Mouse (Mus musculus) CH12F3 (cell line): ENCODE data around the gene Nptx1.

Experiments
- in situ Hi-C: fragments of 300-500 bp; cut with MboI; formaldehyde crosslinking; loops from 2 replicates; pipeline ENCODE4 v1.14.3; 2020; ENCODE audit warnings: low sequenced_read_pairs

Gene Nptx1

DNA sequence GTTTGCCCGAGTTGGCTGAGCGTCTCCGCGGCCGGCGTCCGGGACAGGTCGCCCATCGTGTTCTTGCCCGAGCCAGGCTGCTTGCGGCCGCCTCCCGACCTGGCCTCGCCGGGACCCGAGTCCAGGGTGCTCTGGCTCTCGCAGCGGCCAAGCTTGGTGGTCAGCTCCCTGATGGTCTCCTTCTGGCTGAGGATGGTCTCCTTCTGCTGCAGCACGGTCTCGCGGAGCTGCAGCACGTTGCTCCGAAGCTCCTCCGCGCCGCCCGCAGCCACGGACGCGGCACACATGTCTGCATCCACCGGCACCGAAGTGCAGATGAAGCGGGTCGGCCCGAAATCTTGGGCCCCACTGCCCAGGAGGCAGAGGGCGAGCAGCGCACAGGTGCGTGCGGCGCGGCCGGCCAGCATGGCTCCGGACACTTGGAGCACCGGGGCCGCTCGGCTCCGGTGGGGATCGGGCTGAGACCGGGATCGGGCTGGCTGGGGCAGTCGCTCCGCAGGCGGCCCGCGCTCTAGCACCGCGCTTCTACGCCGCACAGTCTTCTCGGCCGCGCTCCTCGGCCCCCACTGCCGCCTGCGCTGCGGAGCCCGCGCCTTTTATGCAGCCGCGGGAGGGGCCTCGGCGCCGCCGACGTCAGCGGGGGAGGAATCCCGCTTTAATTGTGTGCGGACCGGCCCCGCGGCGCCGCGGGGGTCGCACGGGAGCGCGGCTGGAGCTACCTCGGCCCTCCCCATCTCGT, at the start of gene Nptx1:
TSS of gene Nptx1 (minus strand) at position 571 of the 739 bp plus-strand sequence.
- in situ Hi-C loops, result no loop called here

DNA sequence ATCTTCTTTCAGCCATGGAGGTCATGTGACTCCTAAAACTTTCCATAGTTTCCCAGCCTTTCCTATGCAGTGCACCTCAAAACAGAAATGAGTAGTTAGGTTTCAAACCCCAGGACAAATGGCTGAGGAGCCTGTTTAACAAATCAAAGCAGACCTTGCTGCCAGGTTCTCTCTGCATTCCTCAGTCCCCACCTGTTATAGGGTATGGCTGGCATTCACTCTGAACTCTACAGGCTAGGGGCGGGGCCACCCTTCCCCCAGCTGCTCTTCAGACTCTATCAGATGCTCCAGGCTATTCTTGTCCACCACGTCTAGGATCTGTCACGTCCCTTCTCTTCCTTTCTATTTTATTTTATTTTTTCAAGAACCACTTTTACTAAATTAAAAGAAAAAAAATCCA, 46.4 kb upstream of the Nptx1 start:
- in situ Hi-C loops, result no loop called here

DNA sequence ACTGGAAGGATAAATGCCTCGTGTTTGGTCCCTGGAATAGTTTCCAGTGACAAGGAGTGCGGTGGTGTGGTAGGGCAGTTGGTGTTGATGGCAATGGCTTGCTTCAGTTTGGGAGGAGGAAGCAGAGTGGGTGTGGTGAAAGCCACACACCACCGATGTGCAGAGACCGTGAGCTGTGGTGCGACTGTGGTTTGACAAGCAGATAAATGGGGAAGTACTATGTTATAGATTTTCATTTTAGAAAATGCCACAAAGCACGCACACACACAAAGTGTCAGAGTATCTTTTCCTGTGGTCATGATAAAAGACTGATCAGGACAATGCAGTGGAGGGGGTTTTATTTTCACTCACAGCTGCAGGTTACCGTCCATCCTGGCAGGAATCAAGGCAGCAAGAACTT, 41.7 kb upstream of the Nptx1 start:
- in situ Hi-C loops, result no loop called here

DNA sequence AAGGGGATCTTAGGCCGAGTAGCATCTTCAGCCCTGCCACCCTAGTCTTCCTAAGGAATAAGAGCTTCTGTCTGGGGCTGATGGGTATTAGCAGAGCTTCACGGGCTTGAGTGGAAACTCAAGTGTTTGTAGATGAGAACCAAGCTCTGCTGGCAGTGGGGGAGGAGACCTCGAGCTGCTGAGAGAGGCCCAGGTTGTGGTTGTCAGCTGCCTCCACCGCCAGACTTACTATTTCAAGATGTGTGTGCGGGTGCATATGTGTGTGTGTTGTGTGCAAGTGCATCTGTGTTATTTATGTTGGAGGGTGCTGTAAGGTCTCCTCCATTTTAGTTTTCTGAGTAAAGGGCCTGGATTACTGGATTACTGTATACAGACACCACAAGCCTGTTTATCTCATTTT, 39.6 kb upstream of the Nptx1 start:
- in situ Hi-C loops, result no loop called here

DNA sequence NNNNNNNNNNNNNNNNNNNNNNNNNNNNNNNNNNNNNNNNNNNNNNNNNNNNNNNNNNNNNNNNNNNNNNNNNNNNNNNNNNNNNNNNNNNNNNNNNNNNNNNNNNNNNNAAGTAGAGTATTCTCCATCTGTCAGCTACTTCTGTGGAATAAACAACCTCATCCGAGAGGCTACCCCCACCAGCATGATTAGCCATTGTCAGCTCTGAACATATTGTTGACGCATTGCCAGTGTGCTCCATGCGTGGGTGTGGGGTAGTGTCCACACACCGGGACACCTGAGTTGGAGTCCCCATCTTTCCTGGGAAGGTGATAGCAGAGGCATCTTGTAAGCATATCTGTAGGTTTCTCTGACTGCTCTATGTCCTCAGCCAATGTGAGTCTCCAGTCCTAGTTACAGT, 39.0 kb upstream of the Nptx1 start:
- in situ Hi-C loops, result no loop called here

DNA sequence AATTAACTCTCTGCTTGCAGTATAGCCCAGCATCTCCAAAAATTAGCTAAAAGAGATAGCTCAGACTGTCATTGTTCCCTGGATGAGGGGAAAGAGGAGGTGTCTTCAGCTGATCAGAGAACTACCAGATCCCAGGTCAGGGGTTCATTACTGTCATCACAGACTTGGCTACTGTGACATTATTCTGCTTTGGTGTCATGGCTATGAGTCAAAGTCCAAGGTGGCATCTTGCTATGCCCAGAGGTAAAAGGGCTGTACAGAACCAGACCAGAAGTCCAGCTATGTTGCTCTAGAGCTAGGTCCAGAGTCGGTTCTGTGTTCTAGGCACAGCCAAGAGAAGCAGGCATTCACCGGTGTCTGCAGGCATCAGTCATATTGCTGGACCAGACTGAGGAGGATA, 30.2 kb upstream of the Nptx1 start:
- in situ Hi-C loops, result no loop called here

DNA sequence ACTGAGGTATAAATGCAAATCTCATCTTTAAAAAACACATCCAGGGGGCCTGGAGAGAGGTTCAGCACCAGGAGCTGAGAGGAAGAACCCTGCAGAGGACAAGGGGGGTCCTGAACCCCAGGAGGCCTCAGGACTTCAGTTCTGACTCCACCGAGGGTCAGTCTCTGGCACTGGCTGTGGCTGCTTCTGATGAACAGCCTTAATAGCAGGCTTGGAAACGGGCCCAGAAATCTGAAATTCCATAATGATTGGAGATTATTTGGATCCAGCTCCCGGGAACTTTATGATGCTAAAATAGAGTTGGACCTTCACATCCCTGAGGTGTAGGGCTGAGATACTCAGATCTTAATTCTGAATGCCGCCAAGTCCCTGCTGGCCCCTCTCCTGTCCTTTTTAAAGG, 29.3 kb upstream of the Nptx1 start:
- in situ Hi-C loops, result no loop called here

DNA sequence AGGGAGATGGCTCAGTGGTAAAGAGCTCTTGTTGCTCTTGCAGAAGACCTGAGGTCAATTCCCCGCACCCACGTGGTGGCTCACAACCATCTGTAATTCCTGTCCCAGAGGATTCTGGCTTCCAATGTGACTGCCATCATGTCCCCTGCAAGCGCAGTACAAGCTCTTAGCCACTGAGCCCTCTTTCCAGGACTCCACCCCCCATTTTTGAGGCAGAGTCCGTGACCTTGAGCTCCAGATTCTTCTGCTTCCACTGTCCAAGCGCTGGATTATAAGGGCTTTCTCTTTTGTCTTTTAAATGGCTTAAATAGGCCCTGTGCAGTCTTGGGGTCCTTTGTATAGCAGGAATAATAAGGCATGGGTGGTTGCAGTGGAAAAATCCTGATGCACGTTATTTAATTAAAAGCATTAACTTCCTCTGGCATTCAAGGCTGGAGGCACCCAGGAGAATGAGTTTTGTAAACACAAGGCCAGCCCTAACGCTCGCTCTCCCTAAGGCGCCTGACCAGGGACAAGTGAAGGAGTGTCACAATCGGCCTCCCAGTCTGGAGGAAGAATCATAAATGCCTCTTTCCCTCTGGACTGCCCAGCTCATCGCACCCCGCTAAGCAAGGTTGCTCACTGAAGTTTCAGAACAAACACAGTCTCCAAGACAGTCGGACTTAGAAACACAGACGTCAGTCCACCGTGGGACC, 24.9 kb upstream of the Nptx1 start:
- in situ Hi-C loops, result no loop called here

DNA sequence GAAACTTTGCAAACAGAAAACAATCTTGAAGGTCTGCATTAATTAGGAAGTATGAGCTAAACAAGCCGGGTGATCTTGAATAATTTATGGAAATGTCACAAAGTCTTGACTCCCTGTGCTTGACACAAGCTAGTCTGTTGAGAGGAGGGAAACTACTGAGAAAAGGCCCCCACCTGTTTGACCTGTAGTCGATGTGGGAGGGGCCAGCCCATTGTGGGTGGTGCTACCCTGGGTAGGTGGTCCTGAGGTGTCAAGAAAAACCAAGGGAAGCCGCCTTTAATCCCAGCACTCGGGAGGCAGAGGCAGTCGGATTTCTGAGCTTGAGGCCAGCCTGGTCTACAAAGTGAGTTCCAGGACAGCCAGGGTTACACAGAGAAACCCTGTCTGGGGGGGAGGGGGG, 18.6 kb upstream of the Nptx1 start:
- in situ Hi-C loops, result no loop called here

DNA sequence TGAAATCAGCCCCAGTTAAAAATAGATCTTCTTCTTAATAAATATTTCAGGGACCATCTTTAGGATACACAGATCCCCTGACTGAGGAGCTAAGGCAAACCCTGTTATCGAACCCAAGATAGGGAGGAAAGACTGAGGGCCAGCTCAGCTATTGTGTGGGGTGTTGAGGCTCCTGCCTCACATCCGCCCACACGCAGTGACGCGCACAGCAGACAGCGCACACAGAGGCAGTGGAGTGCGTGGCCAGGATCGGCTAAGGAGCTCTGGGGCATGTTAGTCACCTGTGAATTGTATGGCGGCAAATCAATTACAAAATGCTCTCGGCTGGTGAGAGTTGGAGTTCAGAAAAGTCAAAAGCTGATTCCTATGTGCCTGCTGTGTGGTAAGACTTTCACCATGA, 18.1 kb upstream of the Nptx1 start:
- in situ Hi-C loops, result no loop called here

DNA sequence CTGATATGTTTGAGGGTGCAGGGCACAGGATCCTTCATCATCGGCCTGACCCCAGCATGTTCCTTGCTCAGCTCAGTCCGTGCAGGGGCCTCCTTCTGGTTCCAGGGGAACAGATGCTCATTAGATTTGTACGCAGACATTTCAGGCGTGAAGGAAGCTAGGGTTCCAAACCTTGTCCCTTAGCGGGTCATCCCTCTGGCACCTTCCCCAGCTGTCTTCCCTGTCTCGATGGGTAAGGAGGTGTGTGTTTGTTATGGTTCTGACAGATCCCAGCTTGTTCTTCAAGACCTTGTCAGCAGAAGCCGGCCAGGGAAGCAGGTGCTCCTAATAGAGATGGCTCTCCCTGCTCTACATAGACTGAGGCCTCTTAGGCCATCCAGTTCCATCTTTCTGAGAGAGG, 17.5 kb upstream of the Nptx1 start:
- in situ Hi-C loops, result no loop called here

DNA sequence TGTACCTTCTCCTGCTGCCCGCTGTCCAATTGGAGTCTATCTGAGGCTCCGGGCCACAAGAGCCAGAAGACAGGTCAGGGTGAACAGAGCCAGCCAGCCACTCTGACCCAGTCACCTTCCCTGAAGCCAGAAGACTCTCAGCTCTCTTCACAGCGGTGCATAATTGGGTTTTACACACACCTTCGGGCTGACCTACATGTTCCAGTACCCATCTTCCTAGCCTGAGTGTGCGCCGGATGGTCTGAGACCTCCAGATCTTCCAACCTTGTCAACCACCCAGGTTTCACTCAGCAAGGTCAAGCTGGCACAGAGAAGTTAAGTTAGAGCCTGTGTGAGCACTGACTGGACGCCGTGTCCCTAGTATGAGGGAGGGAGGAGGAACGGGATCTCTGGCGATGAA, 16.8 kb upstream of the Nptx1 start:
- in situ Hi-C loops, result no loop called here

DNA sequence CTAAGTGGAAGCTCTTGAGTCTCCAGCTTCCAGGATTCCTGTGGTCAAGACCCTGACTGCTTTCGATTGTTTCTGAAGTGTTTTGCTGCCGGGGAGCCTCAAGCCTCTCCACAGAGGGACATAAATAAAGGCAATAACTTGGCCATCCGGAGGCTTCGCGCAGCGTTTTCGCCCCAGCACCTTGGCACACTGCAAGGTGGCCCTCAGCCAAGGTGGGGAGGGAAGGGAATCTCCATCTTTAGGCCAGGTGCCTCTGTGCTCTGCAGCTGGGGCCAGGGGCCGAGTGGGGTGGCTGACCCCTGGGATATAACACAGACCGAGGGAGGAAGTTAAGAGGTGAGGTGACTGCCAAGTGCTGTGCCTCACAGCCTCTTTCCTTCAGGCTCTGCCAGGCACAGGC, 15.6 kb upstream of the Nptx1 start:
- in situ Hi-C loops, result no loop called here

DNA sequence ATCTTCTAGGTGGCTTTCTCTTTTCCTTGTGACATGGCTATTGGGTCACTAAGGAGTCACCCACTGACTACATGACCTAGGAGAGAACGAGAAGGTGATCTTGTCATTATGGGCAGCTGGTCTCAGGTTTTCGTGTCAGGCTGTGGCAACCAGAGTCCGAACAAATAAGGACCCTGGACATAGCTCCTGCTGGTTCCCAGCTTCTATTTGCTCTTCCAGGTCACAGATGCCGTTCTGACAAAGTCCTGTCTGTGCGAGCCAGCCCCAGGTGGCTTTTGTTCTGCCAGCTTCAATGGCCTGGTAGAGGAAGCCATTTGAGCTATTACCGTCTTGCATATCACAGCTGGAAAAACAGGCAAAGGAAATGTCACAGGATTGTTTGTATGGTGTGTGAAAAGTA, 14.7 kb upstream of the Nptx1 start:
- in situ Hi-C loops, result no loop called here

DNA sequence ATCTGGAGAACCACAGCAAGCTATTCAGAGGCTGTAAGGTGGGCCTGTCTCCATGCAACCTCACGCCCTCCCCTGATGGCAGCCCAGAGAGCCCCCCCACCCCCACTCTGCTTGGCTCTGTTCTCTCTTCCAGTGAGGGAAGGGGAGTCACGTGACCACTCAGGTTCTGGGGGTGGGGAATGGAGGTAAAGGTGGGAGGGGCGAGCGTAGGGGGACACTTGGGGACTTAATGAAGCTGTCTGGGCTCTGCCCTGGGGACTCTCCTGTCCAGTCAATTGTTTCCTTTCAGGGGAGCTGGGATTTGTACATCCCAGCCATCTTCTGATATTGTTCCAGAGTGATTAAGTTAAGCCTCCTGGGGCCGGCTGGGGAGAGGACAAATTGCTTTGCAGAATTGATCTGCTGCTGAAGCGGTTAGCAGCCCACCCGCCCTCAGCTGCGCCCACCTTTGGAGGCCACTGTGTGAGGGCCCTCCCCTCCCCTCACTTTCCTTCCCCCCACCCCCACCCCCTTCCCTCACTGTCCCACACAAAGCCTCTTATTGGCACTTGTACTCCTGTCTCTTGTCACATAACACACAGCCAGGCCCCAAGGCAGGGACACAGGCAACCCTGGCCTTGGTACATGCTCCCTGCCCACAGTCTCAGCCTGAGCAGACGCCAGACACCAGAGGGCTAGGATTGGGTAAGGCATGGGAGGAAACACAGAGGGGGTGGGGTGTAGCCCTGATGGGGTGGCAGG, 11.5 kb upstream of the Nptx1 start:
- in situ Hi-C loops, result no loop called here

DNA sequence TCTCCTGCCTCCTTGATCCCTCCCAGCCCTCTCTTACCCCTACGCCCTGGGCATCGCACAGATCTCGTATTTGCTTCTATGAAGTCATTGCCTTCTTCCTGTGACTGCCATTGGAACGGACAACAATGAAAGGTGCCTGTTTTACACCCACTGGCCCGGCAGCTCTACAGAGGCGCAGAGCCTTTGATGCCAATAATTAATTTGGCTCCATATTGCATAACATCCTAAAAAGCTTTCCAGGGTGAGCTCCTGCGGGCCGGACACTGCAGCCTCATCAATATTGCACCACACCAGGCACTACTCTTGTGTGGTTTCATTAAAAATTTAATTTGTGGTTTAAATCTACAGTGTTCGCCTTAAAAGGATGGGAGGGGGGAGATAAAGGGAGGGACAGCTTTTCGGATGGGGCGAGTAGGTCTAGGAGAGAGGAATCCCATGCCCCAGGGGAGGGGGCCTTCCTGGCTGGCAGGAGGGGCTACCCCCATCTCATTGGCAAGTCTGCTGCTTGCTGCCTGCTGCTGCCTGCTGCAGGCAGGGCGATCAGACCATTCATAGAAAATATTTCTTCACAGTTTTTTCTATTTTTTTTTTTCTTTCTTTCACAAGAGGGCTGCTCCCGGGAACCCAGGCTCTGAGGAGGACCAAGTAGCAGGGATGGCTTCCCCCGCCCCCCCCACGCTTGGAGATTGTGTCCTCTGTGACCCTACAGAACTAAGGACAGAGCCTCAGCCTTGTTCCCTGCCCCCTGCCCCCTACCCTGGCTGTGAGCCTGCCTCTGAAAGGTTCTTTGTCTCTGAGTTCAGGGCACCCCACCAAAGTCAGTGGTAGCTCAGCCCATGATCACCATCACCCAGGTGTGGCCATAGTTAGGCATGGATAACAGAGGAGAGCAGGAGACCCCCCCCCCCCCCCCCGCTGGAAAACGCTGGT, 10.7 kb upstream of the Nptx1 start:
- in situ Hi-C loops, result no loop called here

DNA sequence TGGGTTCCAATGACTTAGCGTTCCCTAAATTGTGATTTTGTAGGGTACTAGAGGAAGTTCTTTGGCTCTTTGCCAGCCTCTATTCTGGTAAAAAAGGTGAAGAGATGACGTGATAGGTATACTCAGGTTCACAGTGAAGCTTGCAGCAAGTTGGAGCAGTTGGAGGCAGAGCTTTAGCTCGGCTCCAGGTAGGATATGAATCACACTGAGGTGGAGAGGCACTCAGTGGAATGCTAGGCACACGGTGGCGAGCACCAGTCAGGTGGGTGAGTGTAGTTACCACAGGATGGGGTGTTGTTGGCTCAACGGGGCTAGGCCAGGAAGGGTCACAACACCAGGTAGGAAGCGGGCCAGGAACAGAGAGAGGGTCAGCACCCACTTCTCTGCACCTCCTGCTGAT, 7.6 kb upstream of the Nptx1 start:
- in situ Hi-C loops, result no loop called here

DNA sequence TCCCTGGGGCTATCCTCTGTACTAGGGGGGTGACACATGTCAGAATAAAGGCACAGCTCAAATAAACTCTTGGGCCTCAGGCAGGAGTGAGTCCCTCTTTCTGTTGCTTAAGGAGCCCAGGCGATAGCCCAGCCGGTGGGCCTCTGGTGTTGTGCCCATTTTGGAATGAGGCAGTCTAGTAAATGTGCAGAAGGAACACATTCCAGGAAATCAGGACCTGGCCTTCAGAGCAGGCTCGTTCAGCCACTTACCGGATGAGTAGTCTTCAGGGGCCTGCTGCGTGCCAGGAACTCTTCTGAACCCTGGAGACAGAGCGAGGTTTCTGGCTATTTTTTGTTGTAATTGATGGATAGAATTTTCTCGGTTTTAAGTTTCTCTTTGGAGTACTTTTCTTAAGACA, 7.2 kb upstream of the Nptx1 start:
- in situ Hi-C loops, result no loop called here

DNA sequence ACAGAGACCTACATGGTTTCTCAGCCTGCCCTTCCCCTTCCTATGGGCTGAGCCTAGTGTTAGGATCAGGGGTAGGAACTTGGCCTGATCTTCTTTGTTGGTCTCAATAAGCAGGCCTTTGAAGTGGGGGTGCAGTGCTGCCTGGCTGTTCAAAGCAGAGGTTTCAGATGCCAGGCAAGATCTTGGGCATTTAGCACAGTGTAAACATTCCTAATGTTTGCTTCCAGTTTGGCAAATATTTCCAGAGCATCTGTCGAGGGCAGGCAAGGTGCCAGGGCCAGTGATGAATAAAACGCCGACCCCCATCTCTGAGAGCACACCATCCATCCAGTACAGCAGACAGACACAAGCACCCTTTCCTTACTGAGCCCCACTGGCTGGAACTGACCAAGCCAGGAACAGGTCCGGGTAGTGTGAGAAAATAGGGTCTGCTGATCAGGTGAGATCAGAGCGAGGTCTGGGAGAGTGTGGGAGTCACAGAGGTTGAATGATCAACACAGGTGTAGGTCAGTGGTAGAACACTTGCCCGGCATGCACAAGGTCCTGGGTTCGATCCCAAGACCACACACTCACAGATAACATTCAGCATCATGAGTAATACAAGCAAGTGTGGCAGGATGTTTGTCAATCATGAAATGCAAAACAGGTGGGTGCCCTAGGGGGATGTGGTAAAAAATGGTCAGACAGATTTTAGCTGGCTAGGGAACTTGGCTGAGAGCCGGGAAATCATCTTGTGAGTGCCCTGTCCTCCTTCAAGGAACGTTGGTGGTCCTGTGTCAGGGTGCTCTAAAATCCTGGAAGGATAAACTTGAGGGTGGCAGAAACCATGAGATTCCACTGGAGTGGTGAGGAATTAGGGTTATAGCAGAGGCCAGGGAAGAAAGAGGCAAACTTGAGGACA, 5.6 kb upstream of the Nptx1 start:
- in situ Hi-C loops, result no loop called here

DNA sequence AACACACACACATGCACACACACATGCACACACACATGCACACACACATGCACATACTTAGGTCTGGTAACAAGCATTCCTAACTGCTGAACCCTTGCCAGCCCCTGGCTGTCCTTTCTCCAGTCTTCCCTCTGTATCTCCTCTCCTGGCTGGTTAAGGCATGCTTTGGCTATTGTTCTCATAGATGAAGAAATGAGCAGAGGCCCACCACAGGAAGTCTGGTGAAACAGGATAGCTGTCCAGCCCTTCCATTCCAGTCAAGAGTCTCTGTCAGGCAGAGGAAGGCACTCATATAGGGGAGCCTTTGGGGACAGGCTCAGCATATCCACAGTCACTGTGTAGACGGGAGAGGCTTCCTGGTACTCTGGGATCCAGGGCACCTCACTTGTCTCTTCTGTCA, 4.7 kb upstream of the Nptx1 start:
- in situ Hi-C loops, result no loop called here
